Mouse (Mus musculus): ENCODE measurements around the gene Osbp2. TPM values are rescaled to one million over a fixed set of nuclear protein-coding genes. Genes with fewer than 3 reads are reported as not detected.
A peak's percentile ranks its signal among the peaks of the same experiment; 100 is the strongest.
"Not testable (repeated sequence)": the region's sequence is repeated elsewhere in the genome, so short reads cannot be mapped to it uniquely, and the experiment has no call there.

Gene Osbp2
- polyA plus RNA-seq (2015; fragmentation: Nextera tagmentation; extraction: Ambion mirVana): 0.20 and 0.34 TPM in 2 replicates

DNA sequence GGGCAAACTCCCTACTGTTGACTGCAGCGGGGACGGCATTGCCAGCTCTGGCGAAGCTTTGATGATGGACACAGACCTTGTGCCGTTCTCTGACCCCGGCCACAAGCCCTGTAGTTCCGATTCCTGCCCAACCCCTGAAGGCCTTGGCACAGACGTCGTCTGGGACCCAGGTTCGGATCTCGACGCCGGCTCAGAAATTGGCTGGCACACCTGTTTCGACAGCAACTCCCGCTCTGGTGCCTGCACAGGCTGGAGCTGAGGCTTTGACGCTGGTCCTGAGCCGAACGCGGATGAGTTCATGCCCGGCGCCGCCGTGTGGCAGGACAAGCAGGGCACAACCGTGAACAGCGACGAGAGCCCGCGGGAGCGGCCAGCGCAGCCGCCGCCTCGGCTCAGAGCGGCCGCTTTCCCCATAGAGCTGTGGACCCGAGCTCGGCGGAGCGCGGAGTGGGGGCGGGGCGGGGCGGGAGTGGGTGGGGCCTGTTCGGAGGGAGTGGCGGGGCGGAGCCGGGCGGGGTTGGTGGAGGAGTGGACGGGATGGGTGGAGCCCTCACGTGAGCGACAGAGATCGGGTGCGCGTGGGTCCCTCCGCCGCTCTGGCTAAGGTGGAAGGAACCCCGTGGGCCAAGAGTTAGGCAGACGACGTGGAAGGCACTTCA lies at the start of gene Osbp2:
TSS of gene Osbp2 (minus strand) at position 450 of the 659 bp plus-strand sequence.
- WGBS: 3% methylated on average over 53 of the region's 58 CpGs
- peaks cover 13% of the 10 kb centered on the region for H3K4me1 ChIP-seq
- no peak within 1 kb of the TSS for H3K27ac ChIP-seq
- no peaks in the 10 kb centered on the region for H3K36me3 ChIP-seq
- peak; percentile 97 for ATAC-seq (ENCODE audit: borderline replicate concordance, extremely low read depth, low FRiP score, low TSS enrichment)
- peaks cover 23% of the 10 kb centered on the region for H3K27me3 ChIP-seq
- H3K4me2 ChIP-seq: peak within 1 kb of the TSS; percentile 90
- H3K9ac ChIP-seq: peak within 1 kb of the TSS; percentile 41; the same call in 1 of the 2 replicates
- H3K4me3 ChIP-seq: peak within 1 kb of the TSS; percentile 46
- H3K9me3 ChIP-seq: no peaks in the 10 kb centered on the region

- H3K4me2 ChIP-seq: peak overlapping the region; percentile 95
- WGBS: 3% methylated on average over 16 of the region's 16 CpGs
- peak overlapping the region; percentile 51 for H3K9ac ChIP-seq
- peaks cover 9% of the 10 kb centered on the region; the same call in 1 of the 2 replicates for H3K27me3 ChIP-seq
- no peak for ATAC-seq (ENCODE audit: borderline replicate concordance, extremely low read depth, low FRiP score, low TSS enrichment)
- peak overlapping the region; percentile 67; the same call in 1 of the 2 replicates for H3K27ac ChIP-seq
- H3K4me3 ChIP-seq: peak overlapping the region; percentile 64
- H3K36me3 ChIP-seq: 0 out of 2 replicates have a peak, but pooled peaks cover 3% of the 10 kb centered on the region
- H3K9me3 ChIP-seq: no peaks in the 10 kb centered on the region
- H3K4me1 ChIP-seq: peaks cover 38% of the 10 kb centered on the region
Observed at GRCm38 (mm10) chr11:3912875-3913271, 49.2 kb upstream of the Osbp2 start.

- 18% methylated on average over 19 of the region's 19 CpGs for WGBS
- H3K27me3 ChIP-seq: peaks cover 9% of the 10 kb centered on the region; the same call in 1 of the 2 replicates
- peak overlapping the region; percentile 95 for H3K4me2 ChIP-seq
- H3K4me3 ChIP-seq: peak overlapping the region; percentile 64
- H3K9ac ChIP-seq: no peak overlapping the region
- no peaks in the 10 kb centered on the region for H3K9me3 ChIP-seq
- H3K4me1 ChIP-seq: peaks cover 38% of the 10 kb centered on the region
- no peak overlapping the region for H3K27ac ChIP-seq
- no peaks in the 10 kb centered on the region for H3K36me3 ChIP-seq
- ATAC-seq (ENCODE audit: borderline replicate concordance, extremely low read depth, low FRiP score, low TSS enrichment): no peak
Observed at GRCm38 (mm10) chr11:3912100-3912874, 48.6 kb upstream of the Osbp2 start.

DNA sequence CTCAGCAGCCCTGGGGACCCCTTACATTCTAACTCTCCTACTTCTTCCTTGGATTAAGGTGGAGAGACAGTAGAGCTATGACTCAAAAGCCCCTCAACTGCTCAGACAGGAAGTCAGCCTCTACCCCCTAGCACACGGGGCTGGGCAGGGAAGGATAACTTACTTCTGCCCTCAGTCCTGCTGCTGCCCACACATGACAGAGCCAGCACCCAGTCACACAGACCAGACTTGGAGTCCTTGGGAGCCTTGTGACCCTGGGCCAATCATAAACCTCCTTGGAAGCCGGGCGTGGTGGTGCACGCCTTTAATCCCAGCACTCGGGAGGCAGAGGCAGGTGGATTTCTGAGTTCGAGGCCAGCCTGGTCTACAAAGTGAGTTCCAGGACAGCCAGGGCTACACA lies 47.7 kb upstream of the Osbp2 start:
- not testable (repeated sequence) for H3K27me3 ChIP-seq, H3K9ac ChIP-seq, H3K27ac ChIP-seq

DNA sequence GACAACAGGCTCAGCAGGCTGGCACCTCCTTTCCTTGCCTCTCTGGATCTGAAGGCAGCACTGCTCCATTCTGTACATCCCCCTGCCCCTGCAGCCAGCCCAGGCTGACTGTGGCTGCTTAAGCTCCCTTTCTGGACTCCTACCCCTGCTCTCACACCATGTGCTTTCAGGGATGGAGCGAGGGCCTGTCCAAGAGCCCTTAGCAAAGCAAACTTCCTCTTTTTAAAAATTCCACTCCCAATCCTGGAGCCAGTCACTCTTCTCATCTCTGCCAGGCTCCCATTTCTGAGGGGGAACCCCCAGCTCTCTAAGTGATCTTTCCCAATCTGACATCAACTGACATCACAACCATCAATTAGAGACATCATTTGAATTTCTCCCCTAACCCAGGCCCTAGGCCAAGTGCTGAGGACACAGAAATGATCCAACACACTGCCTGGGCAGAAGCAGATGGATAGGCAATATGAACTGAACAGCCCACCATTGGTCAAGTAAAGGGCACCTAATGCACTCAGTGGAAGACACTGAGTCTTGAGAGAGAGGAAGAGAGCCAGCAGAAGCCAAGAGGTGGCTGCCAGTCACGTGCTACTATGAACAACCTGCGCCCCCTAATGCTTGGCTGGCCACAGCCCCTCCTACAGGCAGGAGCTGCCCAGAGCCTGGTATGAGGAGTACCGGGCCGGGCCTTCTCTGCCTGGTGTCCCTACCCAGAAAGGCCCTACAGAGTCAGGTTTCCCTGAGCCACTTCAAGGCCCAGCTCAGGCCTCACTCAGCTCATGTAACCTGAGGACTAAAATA lies 47.0 kb upstream of the Osbp2 start:
- Histone ChIP-seq H3K27ac (no peak overlapping the region), H3K9ac (no peak overlapping the region), H3K4me3 (no peak overlapping the region), H3K4me2 (peak overlapping the region; percentile 4; the same call in 1 of the 2 replicates), H3K4me1 (peaks cover 38% of the 10 kb centered on the region), H3K36me3 (no peaks in the 10 kb centered on the region), H3K9me3 (no peaks in the 10 kb centered on the region), H3K27me3 (peaks cover 9% of the 10 kb centered on the region; the same call in 1 of the 2 replicates)
- ATAC-seq (ENCODE audit: borderline replicate concordance, extremely low read depth, low FRiP score, low TSS enrichment): no peak
- WGBS: 59% methylated on average over 5 of the region's 5 CpGs

More for the DNA sequence above, 47.7 kb upstream of the Osbp2 start:
- not testable (repeated sequence) for H3K4me3 ChIP-seq; H3K36me3 ChIP-seq; H3K9me3 ChIP-seq; ATAC-seq (ENCODE audit: borderline replicate concordance, extremely low read depth, low FRiP score, low TSS enrichment)
- H3K4me1 ChIP-seq: peaks cover 38% of the 10 kb centered on the region
- H3K4me2 ChIP-seq: peak overlapping the region; percentile 4; the same call in 1 of the 2 replicates
- WGBS: 88% methylated on average over 6 of the region's 6 CpGs

DNA sequence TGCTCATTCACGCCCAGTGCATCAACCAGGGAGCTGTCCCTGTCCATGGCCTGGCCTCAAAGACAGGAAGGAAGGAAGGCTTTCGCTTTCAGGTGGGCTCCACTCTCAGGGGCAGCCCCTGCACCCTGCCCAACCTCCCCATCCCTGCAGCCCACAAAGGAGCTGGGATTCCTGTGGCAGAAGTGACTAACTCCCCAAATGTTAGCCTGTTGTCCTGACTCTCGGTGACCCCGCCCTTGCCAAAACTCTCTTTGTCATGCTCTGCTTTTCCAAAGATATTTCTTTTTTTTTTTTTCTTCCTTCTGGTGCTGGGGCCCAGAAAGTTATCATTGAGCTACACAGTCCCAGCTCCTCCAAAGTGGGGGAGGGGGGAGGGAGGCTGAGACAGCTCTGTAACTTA lies 45.5 kb upstream of the Osbp2 start:
- no peaks in the 10 kb centered on the region for H3K36me3 ChIP-seq
- H3K27ac ChIP-seq: no peak overlapping the region
- peaks cover 9% of the 10 kb centered on the region; the same call in 1 of the 2 replicates for H3K27me3 ChIP-seq
- H3K9me3 ChIP-seq: no peaks in the 10 kb centered on the region
- no peak overlapping the region for H3K9ac ChIP-seq
- ATAC-seq (ENCODE audit: borderline replicate concordance, extremely low read depth, low FRiP score, low TSS enrichment): no peak
- WGBS: 89% methylated on average over 4 of the region's 4 CpGs
- no peak overlapping the region for H3K4me3 ChIP-seq
- H3K4me2 ChIP-seq: no peak overlapping the region
- H3K4me1 ChIP-seq: peaks cover 36% of the 10 kb centered on the region

DNA sequence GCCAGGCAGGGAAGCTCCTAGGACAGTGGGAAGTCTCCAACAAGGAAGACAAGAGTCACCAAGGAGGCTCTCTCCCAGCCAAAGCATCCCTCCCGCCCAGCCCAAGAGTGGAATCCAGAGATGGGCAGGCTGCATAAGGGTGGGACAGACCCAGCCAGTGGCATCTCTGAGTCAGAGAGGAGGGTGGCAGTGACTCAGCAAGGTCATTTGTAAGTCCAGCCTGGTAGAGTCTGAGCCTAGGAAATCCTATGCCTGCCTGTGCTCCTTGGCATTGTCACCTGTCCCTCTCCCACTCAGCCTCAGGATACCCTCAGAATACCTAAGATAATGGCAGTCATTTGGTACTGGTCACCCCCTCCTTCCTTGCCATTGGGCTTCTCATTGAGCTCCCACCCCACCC lies 41.7 kb upstream of the Osbp2 start:
- Histone ChIP-seq H3K27me3 (no peaks in the 10 kb centered on the region), H3K9ac (no peak overlapping the region), H3K27ac (no peak overlapping the region), H3K9me3 (no peaks in the 10 kb centered on the region), H3K4me3 (no peak overlapping the region), H3K4me2 (no peak overlapping the region), H3K4me1 (peaks cover 12% of the 10 kb centered on the region), H3K36me3 (no peaks in the 10 kb centered on the region)
- no peak for ATAC-seq (ENCODE audit: borderline replicate concordance, extremely low read depth, low FRiP score, low TSS enrichment)
- WGBS: 93% methylated on average over 1 of the region's 1 CpGs

- H3K4me1 ChIP-seq: peaks cover 7% of the 10 kb centered on the region; the same call in 1 of the 2 replicates
- H3K9me3 ChIP-seq: no peaks in the 10 kb centered on the region
- H3K4me2 ChIP-seq: no peak overlapping the region
- 73% methylated on average over 6 of the region's 6 CpGs for WGBS
- H3K4me3 ChIP-seq: no peak overlapping the region
- no peaks in the 10 kb centered on the region for H3K27me3 ChIP-seq
- no peak overlapping the region for H3K9ac ChIP-seq
- no peak for ATAC-seq (ENCODE audit: borderline replicate concordance, extremely low read depth, low FRiP score, low TSS enrichment)
- H3K36me3 ChIP-seq: no peaks in the 10 kb centered on the region
- H3K27ac ChIP-seq: no peak overlapping the region
Observed at GRCm38 (mm10) chr11:3904673-3905072, 41.0 kb upstream of the Osbp2 start.

GRCm38 (mm10) chr11:3903046-3903445 lies 39.3 kb upstream of the Osbp2 start:
- WGBS: 63% methylated on average over 5 of the region's 5 CpGs
- H3K36me3 ChIP-seq: no peaks in the 10 kb centered on the region; the same call in 1 of the 2 replicates
- peaks cover 7% of the 10 kb centered on the region; the same call in 1 of the 2 replicates for H3K4me1 ChIP-seq
- H3K9me3 ChIP-seq: no peaks in the 10 kb centered on the region
- H3K27ac ChIP-seq: no peak overlapping the region
- ATAC-seq (ENCODE audit: borderline replicate concordance, extremely low read depth, low FRiP score, low TSS enrichment): no peak
- H3K9ac ChIP-seq: no peak overlapping the region
- no peak overlapping the region for H3K4me3 ChIP-seq
- H3K27me3 ChIP-seq: no peaks in the 10 kb centered on the region
- H3K4me2 ChIP-seq: no peak overlapping the region

- H3K9ac ChIP-seq: no peak overlapping the region
- H3K27me3 ChIP-seq: no peaks in the 10 kb centered on the region
- H3K4me1 ChIP-seq: peaks cover 7% of the 10 kb centered on the region; the same call in 1 of the 2 replicates
- H3K27ac ChIP-seq: no peak overlapping the region
- 85% methylated on average over 3 of the region's 3 CpGs for WGBS
- H3K36me3 ChIP-seq: peaks cover under 1% of the 10 kb centered on the region; the same call in 1 of the 2 replicates
- no peak overlapping the region for H3K4me3 ChIP-seq
- H3K4me2 ChIP-seq: no peak overlapping the region
- no peaks in the 10 kb centered on the region for H3K9me3 ChIP-seq
- no peak for ATAC-seq (ENCODE audit: borderline replicate concordance, extremely low read depth, low FRiP score, low TSS enrichment)
Observed at GRCm38 (mm10) chr11:3902516-3902915, 38.8 kb upstream of the Osbp2 start.

DNA sequence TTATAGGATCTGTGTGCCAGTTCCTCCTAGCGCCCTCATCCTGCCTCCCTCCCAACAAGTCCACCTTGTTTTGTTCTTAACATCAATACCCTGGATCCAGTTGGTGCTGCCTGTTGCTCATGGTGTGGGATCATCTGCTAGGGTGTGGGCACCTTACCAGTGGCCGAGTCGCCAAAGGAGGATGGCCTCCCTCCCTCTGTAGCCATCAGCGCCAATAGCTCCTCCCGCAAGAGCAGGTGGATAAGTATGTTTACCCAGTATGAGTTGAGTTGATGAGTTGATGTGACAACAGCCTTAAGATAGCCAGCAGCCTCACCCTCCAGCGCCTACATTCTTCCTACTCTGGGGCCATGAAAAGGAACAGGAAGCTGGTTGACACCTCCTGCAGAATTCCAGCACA lies 36.6 kb upstream of the Osbp2 start:
- H3K4me1 ChIP-seq: peaks cover 10% of the 10 kb centered on the region; the same call in 1 of the 2 replicates
- no peaks in the 10 kb centered on the region for H3K27me3 ChIP-seq
- 61% methylated on average over 6 of the region's 6 CpGs for WGBS
- no peak for ATAC-seq (ENCODE audit: borderline replicate concordance, extremely low read depth, low FRiP score, low TSS enrichment)
- H3K4me2 ChIP-seq: no peak overlapping the region
- no peak overlapping the region for H3K27ac ChIP-seq
- H3K4me3 ChIP-seq: no peak overlapping the region
- peaks cover 4% of the 10 kb centered on the region; the same call in 1 of the 2 replicates for H3K36me3 ChIP-seq
- no peak overlapping the region for H3K9ac ChIP-seq
- no peaks in the 10 kb centered on the region for H3K9me3 ChIP-seq
